Mouse (Mus musculus) embryo, embryonic 11 days (tissue): ENCODE results near the gene Gm10057.
"Not testable (repeated sequence)": the region's sequence is repeated elsewhere in the genome, so short reads cannot be mapped to it uniquely, and the experiment has no call there.

Experiments
- DNase-seq: peaks from one replicate; pipeline ENCODE4 v3.0.0-alpha.2; 2015

The Gm10057 gene

DNA sequence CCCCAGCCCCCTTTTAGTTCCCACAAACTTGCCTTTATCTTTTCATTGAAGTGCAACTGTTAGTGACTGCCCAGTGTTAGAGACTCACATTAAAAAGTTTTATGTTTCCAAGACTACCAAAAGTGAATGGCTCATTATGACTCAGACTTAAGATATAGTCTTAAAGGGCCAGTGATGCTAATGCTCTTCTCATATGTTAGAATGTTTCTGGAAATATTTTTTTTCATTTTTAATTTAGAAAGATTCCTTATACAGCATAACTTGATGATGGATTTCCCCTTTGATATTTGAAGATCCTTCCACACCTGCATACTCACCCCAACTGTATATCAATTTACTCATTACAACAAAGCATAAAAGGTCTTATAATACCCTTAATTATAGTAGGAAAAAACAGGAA is at the start of gene Gm10057:
Gene Gm10057, minus strand, starts transcription at position 101 of the 400 bp plus-strand sequence.
- DNase-seq: not testable (repeated sequence)

DNA sequence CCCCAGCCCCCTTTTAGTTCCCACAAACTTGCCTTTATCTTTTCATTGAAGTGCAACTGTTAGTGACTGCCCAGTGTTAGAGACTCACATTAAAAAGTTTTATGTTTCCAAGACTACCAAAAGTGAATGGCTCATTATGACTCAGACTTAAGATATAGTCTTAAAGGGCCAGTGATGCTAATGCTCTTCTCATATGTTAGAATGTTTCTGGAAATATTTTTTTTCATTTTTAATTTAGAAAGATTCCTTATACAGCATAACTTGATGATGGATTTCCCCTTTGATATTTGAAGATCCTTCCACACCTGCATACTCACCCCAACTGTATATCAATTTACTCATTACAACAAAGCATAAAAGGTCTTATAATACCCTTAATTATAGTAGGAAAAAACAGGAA is 21.1 kb downstream of the Gm10057 start, which contains the start of gene 4921511M17Rik:
Gene 4921511M17Rik, minus strand, starts transcription at position 101 of the 400 bp plus-strand sequence.
- DNase-seq: not testable (repeated sequence)

DNA sequence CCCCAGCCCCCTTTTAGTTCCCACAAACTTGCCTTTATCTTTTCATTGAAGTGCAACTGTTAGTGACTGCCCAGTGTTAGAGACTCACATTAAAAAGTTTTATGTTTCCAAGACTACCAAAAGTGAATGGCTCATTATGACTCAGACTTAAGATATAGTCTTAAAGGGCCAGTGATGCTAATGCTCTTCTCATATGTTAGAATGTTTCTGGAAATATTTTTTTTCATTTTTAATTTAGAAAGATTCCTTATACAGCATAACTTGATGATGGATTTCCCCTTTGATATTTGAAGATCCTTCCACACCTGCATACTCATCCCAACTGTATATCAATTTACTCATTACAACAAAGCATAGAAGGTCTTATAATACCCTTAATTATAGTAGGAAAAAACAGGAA is 42.3 kb downstream of the Gm10057 start, which contains the start of gene Samt1:
Gene Samt1, minus strand, starts transcription at position 101 of the 400 bp plus-strand sequence.
- DNase-seq: not testable (repeated sequence)
